ENCODE assay signal across 11 mouse cellular contexts in the genomic region with DNA sequence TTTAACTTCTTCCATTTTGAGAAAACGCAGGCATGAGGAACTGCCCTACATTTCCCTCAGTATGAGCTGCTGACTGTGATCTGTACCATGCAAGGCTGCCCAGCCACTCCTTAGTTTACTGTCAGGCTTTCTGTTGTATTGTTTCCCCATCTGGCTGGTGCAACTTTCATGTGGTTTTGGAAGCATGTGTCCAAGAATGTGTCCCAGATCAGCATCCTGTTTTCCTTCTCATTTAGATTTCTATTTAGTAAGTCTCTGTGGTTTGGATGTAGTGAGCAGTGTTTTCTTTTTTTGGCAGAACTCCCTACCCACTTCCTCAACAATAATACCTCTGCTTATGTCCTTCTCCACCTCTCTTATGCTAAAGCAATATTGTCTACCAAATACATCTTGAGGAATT.
A peak's percentile ranks its signal among the peaks of the same experiment; 100 is the strongest.
DNase-seq lines count a peak whose midpoint lies in the region; ATAC-seq lines count a peak whose summit lies in the region.
"Had no signal": no experiment of that assay in that cellular context is flagged by ENCODE, and none has a peak within 500 bp of the region (broad histone marks: within the 10 kb centered on the region; RNA-seq: fewer than 3 reads in every experiment).

No protein-coding gene starts in this region.

- DNase-seq in kidney, adult 11 months, result peak; percentile 17
- DNase-seq in lung, postnatal 36 days, result peak; percentile 21
- no peak for DNase-seq in lung, postnatal 14 days
- peak; percentile 56 for DNase-seq in fibroblast of lung, adult 2 months (ENCODE audit: low read depth)
- DNase-seq in telencephalon, adult 2 months (ENCODE audit: low read depth, low spot score), result peak; percentile 26
- DNase-seq in thymus, postnatal 4 days, result no peak
- DNase-seq: cerebellum, postnatal 14 days; heart, postnatal 4 days had no signal

- no peak for ATAC-seq in kidney, embryonic 16.5 days (ENCODE audit: low FRiP score, low TSS enrichment)

- H3K4me2 ChIP-seq in kidney, embryonic 16.5 days (replicated peaks; ENCODE audit: low read depth, low read length), result no peak overlapping the region

- no peak overlapping the region for H3K9ac ChIP-seq in kidney, embryonic 16.5 days (replicated peaks; ENCODE audit: low read length)
- H3K9ac ChIP-seq: liver, embryonic 14.5 days had no signal

- no peaks in the 10 kb centered on the region for H3K4me1 ChIP-seq in kidney, embryonic 16.5 days (ENCODE audit: insufficient read depth, low read length)

- no peaks in the 10 kb centered on the region for H3K9me3 ChIP-seq in kidney, embryonic 16.5 days (ENCODE audit: low read length)

- no peak overlapping the region for H3K27ac ChIP-seq in kidney, embryonic 16.5 days (ENCODE audit: low read length)
- H3K27ac ChIP-seq: liver, embryonic 14.5 days had no signal

- no peak overlapping the region for H3K4me3 ChIP-seq in kidney, embryonic 16.5 days (ENCODE audit: low read length)
- H3K4me3 ChIP-seq: erythroblast, embryonic 14.5 days had no signal

- H3K27me3 ChIP-seq in kidney, embryonic 16.5 days (ENCODE audit: insufficient read depth, low read length), result no peaks in the 10 kb centered on the region

- 82% methylated on average over 1 of the region's 1 CpGs for WGBS in kidney, embryonic 16.5 days

- H3K36me3 ChIP-seq in kidney, embryonic 16.5 days (ENCODE audit: insufficient read depth, low read length), result no peaks in the 10 kb centered on the region

Comparison
In these comparisons a context has a peak if more than half of its experiments do, and no peak if none do; other contexts are left out.
1. DNase-seq: peak in kidney, adult 11 months (single experiment), lung, postnatal 36 days (single experiment), fibroblast of lung, adult 2 months (single experiment) and telencephalon, adult 2 months (single experiment); none in lung, postnatal 14 days (single experiment) and thymus, postnatal 4 days (single experiment).